Mouse (Mus musculus): ENCODE data around the gene Rapgef5. TPM values are rescaled to one million over a fixed set of nuclear protein-coding genes. Genes with fewer than 3 reads are reported as not detected.
A peak's percentile ranks its signal among the peaks of the same experiment; 100 is the strongest.

Rapgef5 gene
- polyA plus RNA-seq, 1 experiment from 2014 or later: 19.8 TPM

- no peak overlapping the region for H3K4me3 ChIP-seq
- H3K4me2 ChIP-seq: no peak overlapping the region
- ATAC-seq: no peak
- no peaks in the 10 kb centered on the region for H3K36me3 ChIP-seq (ENCODE audit: poor library complexity, severe bottlenecking)
- WGBS: 41% methylated on average over 2 of the region's 2 CpGs
- H3K27ac ChIP-seq: no peak overlapping the region
- H3K9me3 ChIP-seq (replicated peaks): no peaks in the 10 kb centered on the region
- H3K4me1 ChIP-seq: peaks cover 18% of the 10 kb centered on the region
- H3K27me3 ChIP-seq: 0 out of 2 replicates have a peak, but pooled peaks cover 8% of the 10 kb centered on the region
- no peak overlapping the region for H3K9ac ChIP-seq
These were observed 167.1 kb downstream of the Rapgef5 start for GRCm38 (mm10) chr12:117683377-117683776.

GRCm38 (mm10) chr12:117683984-117684383 is 167.7 kb downstream of the Rapgef5 start:
- Histone ChIP-seq H3K9ac (no peak overlapping the region), H3K36me3 (ENCODE audit: poor library complexity, severe bottlenecking) (no peaks in the 10 kb centered on the region), H3K27me3 (0 out of 2 replicates have a peak, but pooled peaks cover 8% of the 10 kb centered on the region), H3K4me2 (no peak overlapping the region), H3K4me1 (peaks cover 22% of the 10 kb centered on the region), H3K27ac (no peak overlapping the region), H3K9me3 (replicated peaks) (no peaks in the 10 kb centered on the region), H3K4me3 (no peak overlapping the region)
- 10% methylated on average over 3 of the region's 3 CpGs for WGBS
- no peak for ATAC-seq

- peaks cover 30% of the 10 kb centered on the region for H3K4me1 ChIP-seq
These were observed 168.5 kb downstream of the Rapgef5 start for GRCm38 (mm10) chr12:117684788-117685187.

GRCm38 (mm10) chr12:117685336-117685735 is 169.1 kb downstream of the Rapgef5 start:
- H3K9me3 ChIP-seq (replicated peaks): no peaks in the 10 kb centered on the region
- H3K9ac ChIP-seq: no peak overlapping the region
- H3K36me3 ChIP-seq (ENCODE audit: poor library complexity, severe bottlenecking): no peaks in the 10 kb centered on the region
- no peak overlapping the region for H3K4me2 ChIP-seq
- H3K27ac ChIP-seq: no peak overlapping the region
- H3K27me3 ChIP-seq: 0 out of 2 replicates have a peak, but pooled peaks cover 6% of the 10 kb centered on the region
- H3K4me1 ChIP-seq: peaks cover 32% of the 10 kb centered on the region
- H3K4me3 ChIP-seq: no peak overlapping the region
- ATAC-seq: no peak

More at GRCm38 (mm10) chr12:117684788-117685187, 168.5 kb downstream of the Rapgef5 start:
- H3K4me3 ChIP-seq: no peak overlapping the region
- ATAC-seq: no peak
- no peaks in the 10 kb centered on the region for H3K36me3 ChIP-seq (ENCODE audit: poor library complexity, severe bottlenecking)
- H3K4me2 ChIP-seq: no peak overlapping the region
- no peak overlapping the region for H3K9ac ChIP-seq
- no peak overlapping the region for H3K27ac ChIP-seq
- 14% methylated on average over 3 of the region's 3 CpGs for WGBS
- H3K9me3 ChIP-seq (replicated peaks): no peaks in the 10 kb centered on the region
- H3K27me3 ChIP-seq: 0 out of 2 replicates have a peak, but pooled peaks cover 6% of the 10 kb centered on the region

GRCm38 (mm10) chr12:117686732-117687131 is 170.5 kb downstream of the Rapgef5 start:
- Histone ChIP-seq H3K9me3 (replicated peaks) (no peaks in the 10 kb centered on the region), H3K4me3 (no peak overlapping the region), H3K4me1 (peaks cover 42% of the 10 kb centered on the region), H3K27me3 (0 out of 2 replicates have a peak, but pooled peaks cover 6% of the 10 kb centered on the region), H3K9ac (no peak overlapping the region; the same call in 1 of the 2 replicates), H3K36me3 (ENCODE audit: poor library complexity, severe bottlenecking) (no peaks in the 10 kb centered on the region), H3K27ac (no peak overlapping the region), H3K4me2 (no peak overlapping the region)
- no peak for ATAC-seq
- WGBS: 15% methylated on average over 3 of the region's 3 CpGs

- WGBS: 3% methylated on average over 32 of the region's 32 CpGs
These were observed 172.6 kb downstream of the Rapgef5 start for GRCm38 (mm10) chr12:117688655-117689548.

GRCm38 (mm10) chr12:117691336-117691735 is 175.1 kb downstream of the Rapgef5 start:
- 69% methylated on average over 5 of the region's 5 CpGs for WGBS
- peak overlapping the region; percentile 15 for H3K4me3 ChIP-seq

More at GRCm38 (mm10) chr12:117688655-117689548, 172.6 kb downstream of the Rapgef5 start:
- Histone ChIP-seq H3K27me3 (0 out of 2 replicates have a peak, but pooled peaks cover 6% of the 10 kb centered on the region), H3K4me1 (peaks cover 57% of the 10 kb centered on the region), H3K4me3 (peak overlapping the region; percentile 49), H3K9me3 (replicated peaks) (no peaks in the 10 kb centered on the region), H3K4me2 (peak overlapping the region; percentile 64), H3K9ac (peak overlapping the region; percentile 76), H3K36me3 (ENCODE audit: poor library complexity, severe bottlenecking) (no peaks in the 10 kb centered on the region), H3K27ac (peak overlapping the region; percentile 89)
- ATAC-seq: peak; percentile 93

GRCm38 (mm10) chr12:117692775-117693174 is 176.5 kb downstream of the Rapgef5 start:
- H3K4me2 ChIP-seq: peak overlapping the region; percentile 28
- H3K4me3 ChIP-seq: no peak overlapping the region
- 13% methylated on average over 1 of the region's 1 CpGs for WGBS
- ATAC-seq: no peak
- no peaks in the 10 kb centered on the region for H3K9me3 ChIP-seq (replicated peaks)
- H3K27me3 ChIP-seq: no peaks in the 10 kb centered on the region
- H3K4me1 ChIP-seq: peaks cover 41% of the 10 kb centered on the region
- H3K36me3 ChIP-seq (ENCODE audit: poor library complexity, severe bottlenecking): no peaks in the 10 kb centered on the region
- H3K9ac ChIP-seq: no peak overlapping the region
- H3K27ac ChIP-seq: no peak overlapping the region

More at GRCm38 (mm10) chr12:117691336-117691735, 175.1 kb downstream of the Rapgef5 start:
- peaks cover 46% of the 10 kb centered on the region for H3K4me1 ChIP-seq
- H3K9me3 ChIP-seq (replicated peaks): no peaks in the 10 kb centered on the region
- H3K4me2 ChIP-seq: peak overlapping the region; percentile 46
- H3K9ac ChIP-seq: no peak overlapping the region
- H3K36me3 ChIP-seq (ENCODE audit: poor library complexity, severe bottlenecking): no peaks in the 10 kb centered on the region
- H3K27ac ChIP-seq: no peak overlapping the region
- no peak for ATAC-seq
- 0 out of 2 replicates have a peak, but pooled peaks cover 6% of the 10 kb centered on the region for H3K27me3 ChIP-seq

GRCm38 (mm10) chr12:117699950-117700665 is 183.8 kb downstream of the Rapgef5 start:
- H3K27ac ChIP-seq: no peak overlapping the region
- peaks cover 14% of the 10 kb centered on the region for H3K4me1 ChIP-seq
- 75% methylated on average over 3 of the region's 3 CpGs for WGBS
- ATAC-seq: 0 out of 2 replicates have a peak, but pooled peaks have one; percentile 36
- no peaks in the 10 kb centered on the region for H3K27me3 ChIP-seq
- no peak overlapping the region for H3K4me2 ChIP-seq
- no peaks in the 10 kb centered on the region for H3K9me3 ChIP-seq (replicated peaks)
- no peaks in the 10 kb centered on the region for H3K36me3 ChIP-seq (ENCODE audit: poor library complexity, severe bottlenecking)
- H3K4me3 ChIP-seq: no peak overlapping the region
- H3K9ac ChIP-seq: no peak overlapping the region

- Histone ChIP-seq H3K4me3 (no peak overlapping the region), H3K4me1 (peaks cover 18% of the 10 kb centered on the region), H3K27ac (no peak overlapping the region), H3K36me3 (ENCODE audit: poor library complexity, severe bottlenecking) (no peaks in the 10 kb centered on the region), H3K9ac (no peak overlapping the region), H3K27me3 (no peaks in the 10 kb centered on the region), H3K9me3 (replicated peaks) (no peaks in the 10 kb centered on the region), H3K4me2 (no peak overlapping the region)
- 85% methylated on average over 6 of the region's 6 CpGs for WGBS
- ATAC-seq: no peak
These were observed 184.6 kb downstream of the Rapgef5 start for GRCm38 (mm10) chr12:117700927-117701326.

- Histone ChIP-seq H3K27ac (no peak overlapping the region), H3K9me3 (replicated peaks) (no peaks in the 10 kb centered on the region), H3K27me3 (no peaks in the 10 kb centered on the region), H3K4me2 (no peak overlapping the region), H3K4me3 (no peak overlapping the region), H3K4me1 (peaks cover 18% of the 10 kb centered on the region), H3K9ac (no peak overlapping the region), H3K36me3 (ENCODE audit: poor library complexity, severe bottlenecking) (no peaks in the 10 kb centered on the region)
- no peak for ATAC-seq
- WGBS: 91% methylated on average over 8 of the region's 8 CpGs
These were observed 186.0 kb downstream of the Rapgef5 start for GRCm38 (mm10) chr12:117702291-117702690.

GRCm38 (mm10) chr12:117702928-117703327 is 186.6 kb downstream of the Rapgef5 start:
- H3K9ac ChIP-seq: no peak overlapping the region
- no peaks in the 10 kb centered on the region for H3K9me3 ChIP-seq (replicated peaks)
- H3K4me1 ChIP-seq: peaks cover 18% of the 10 kb centered on the region
- WGBS: 87% methylated on average over 9 of the region's 9 CpGs
- H3K27me3 ChIP-seq: no peaks in the 10 kb centered on the region
- no peak overlapping the region for H3K4me2 ChIP-seq
- no peak overlapping the region for H3K4me3 ChIP-seq
- H3K36me3 ChIP-seq (ENCODE audit: poor library complexity, severe bottlenecking): no peaks in the 10 kb centered on the region
- no peak for ATAC-seq
- H3K27ac ChIP-seq: no peak overlapping the region

All from forebrain, embryonic 13.5 days (tissue).